Mouse (Mus musculus): ENCODE measurements at regions not wholly inside any gene's neighbourhood (a gene's known extent, or its start where the extent isn't known, plus 50 kb on each side); places are given as distances from the start of the nearest gene placed in this dataset.
A peak's percentile ranks its signal among the peaks of the same experiment; 100 is the strongest.

GRCm38 (mm10) chr5:100309807-100310165 lies 106.2 kb downstream of the Sec31a start:
- H3K4me2 ChIP-seq (ENCODE audit: low read depth), result no peak overlapping the region
- no peaks in the 10 kb centered on the region for H3K9me3 ChIP-seq (ENCODE audit: low read length)
- ATAC-seq, result peak; percentile 83
- H3K27ac ChIP-seq (ENCODE audit: low read depth, low read length), result no peak overlapping the region
- no peak overlapping the region for H3K4me3 ChIP-seq (ENCODE audit: low read depth, low read length)
- DNase-seq, result peak; percentile 32
- 89% methylated on average over 2 of the region's 2 CpGs for WGBS
- no peak for TF ChIP-seq CTCF (IDR thresholded peaks at IDR 0.05; ENCODE audit: low read depth)
- H3K36me3 ChIP-seq (ENCODE audit: insufficient read depth), result no peaks in the 10 kb centered on the region
- peaks cover 4% of the 10 kb centered on the region; the same call in 1 of the 2 replicates for H3K4me1 ChIP-seq (ENCODE audit: insufficient read depth)
- H3K9ac ChIP-seq, result no peak overlapping the region
- H3K27me3 ChIP-seq (ENCODE audit: insufficient read depth, low read length), result no peaks in the 10 kb centered on the region

- DNase-seq, result peak; percentile 36
- no peak overlapping the region for H3K4me3 ChIP-seq (ENCODE audit: low read depth, low read length)
- H3K27ac ChIP-seq (ENCODE audit: low read depth, low read length), result peak overlapping the region; percentile 15; the same call in 1 of the 2 replicates
- H3K36me3 ChIP-seq (ENCODE audit: insufficient read depth), result no peaks in the 10 kb centered on the region
- WGBS, result 45% methylated on average over 17 of the region's 17 CpGs
- no peak overlapping the region for H3K9ac ChIP-seq
- no peak; the same call in 1 of the 2 replicates for ATAC-seq
- no peak for TF ChIP-seq CTCF (IDR thresholded peaks at IDR 0.05; ENCODE audit: low read depth)
- H3K9me3 ChIP-seq (ENCODE audit: low read length), result no peaks in the 10 kb centered on the region
- no peaks in the 10 kb centered on the region for H3K27me3 ChIP-seq (ENCODE audit: insufficient read depth, low read length)
- no peak overlapping the region for H3K4me2 ChIP-seq (ENCODE audit: low read depth)
- peaks cover 4% of the 10 kb centered on the region; the same call in 1 of the 2 replicates for H3K4me1 ChIP-seq (ENCODE audit: insufficient read depth)
Observed at GRCm38 (mm10) chr5:100309071-100309806, 106.8 kb downstream of the Sec31a start.

- Histone ChIP-seq H3K27me3 (ENCODE audit: insufficient read depth, low read length) (no peaks in the 10 kb centered on the region), H3K4me3 (ENCODE audit: low read depth, low read length) (no peak overlapping the region), H3K9ac (no peak overlapping the region), H3K36me3 (ENCODE audit: insufficient read depth) (no peaks in the 10 kb centered on the region), H3K27ac (ENCODE audit: low read depth, low read length) (no peak overlapping the region), H3K4me2 (ENCODE audit: low read depth) (no peak overlapping the region), H3K9me3 (ENCODE audit: low read length) (no peaks in the 10 kb centered on the region), H3K4me1 (ENCODE audit: insufficient read depth) (no peaks in the 10 kb centered on the region)
- peak; percentile 82 for TF ChIP-seq CTCF (IDR thresholded peaks at IDR 0.05; ENCODE audit: low read depth)
- 78% methylated on average over 3 of the region's 3 CpGs for WGBS
- peak; percentile 70 for DNase-seq
- ATAC-seq, result peak; percentile 86; the same call in 1 of the 2 replicates
Observed at GRCm38 (mm10) chr5:100304403-100304802, 111.6 kb downstream of the Sec31a start.

- no peaks in the 10 kb centered on the region for H3K9me3 ChIP-seq (ENCODE audit: low read length)
- no peak overlapping the region for H3K9ac ChIP-seq
- no peak overlapping the region for H3K27ac ChIP-seq (ENCODE audit: low read depth, low read length)
- no peaks in the 10 kb centered on the region for H3K4me1 ChIP-seq (ENCODE audit: insufficient read depth)
- 77% methylated on average over 17 of the region's 17 CpGs for WGBS
- H3K27me3 ChIP-seq (ENCODE audit: insufficient read depth, low read length), result no peaks in the 10 kb centered on the region
- no peak overlapping the region for H3K4me3 ChIP-seq (ENCODE audit: low read depth, low read length)
- no peak overlapping the region for H3K4me2 ChIP-seq (ENCODE audit: low read depth)
- no peak for DNase-seq
- H3K36me3 ChIP-seq (ENCODE audit: insufficient read depth), result no peaks in the 10 kb centered on the region
- no peak for TF ChIP-seq CTCF (IDR thresholded peaks at IDR 0.05; ENCODE audit: low read depth)
- no peak for ATAC-seq
Observed at GRCm38 (mm10) chr5:100302068-100302775, 113.8 kb downstream of the Sec31a start.

GRCm38 (mm10) chr5:100299141-100299540 lies 116.9 kb downstream of the Sec31a start:
- no peak overlapping the region for H3K27ac ChIP-seq (ENCODE audit: low read depth, low read length)
- H3K4me2 ChIP-seq (ENCODE audit: low read depth), result no peak overlapping the region
- 86% methylated on average over 4 of the region's 4 CpGs for WGBS
- H3K27me3 ChIP-seq (ENCODE audit: insufficient read depth, low read length), result no peaks in the 10 kb centered on the region
- no peak for TF ChIP-seq CTCF (IDR thresholded peaks at IDR 0.05; ENCODE audit: low read depth)
- no peaks in the 10 kb centered on the region for H3K4me1 ChIP-seq (ENCODE audit: insufficient read depth)
- no peaks in the 10 kb centered on the region for H3K9me3 ChIP-seq (ENCODE audit: low read length)
- H3K9ac ChIP-seq, result no peak overlapping the region
- H3K36me3 ChIP-seq (ENCODE audit: insufficient read depth), result no peaks in the 10 kb centered on the region
- ATAC-seq (no peak), DNase-seq (no peak)
- no peak overlapping the region for H3K4me3 ChIP-seq (ENCODE audit: low read depth, low read length)

GRCm38 (mm10) chr5:100294189-100294588 lies 121.8 kb downstream of the Sec31a start:
- H3K4me2 ChIP-seq (ENCODE audit: low read depth), result no peak overlapping the region
- H3K4me3 ChIP-seq (ENCODE audit: low read depth, low read length), result no peak overlapping the region
- no peak for ATAC-seq
- no peaks in the 10 kb centered on the region for H3K27me3 ChIP-seq (ENCODE audit: insufficient read depth, low read length)
- no peak overlapping the region for H3K9ac ChIP-seq
- no peaks in the 10 kb centered on the region for H3K4me1 ChIP-seq (ENCODE audit: insufficient read depth)
- DNase-seq, result no peak
- no peak overlapping the region for H3K27ac ChIP-seq (ENCODE audit: low read depth, low read length)
- no peaks in the 10 kb centered on the region for H3K9me3 ChIP-seq (ENCODE audit: low read length)
- no peaks in the 10 kb centered on the region for H3K36me3 ChIP-seq (ENCODE audit: insufficient read depth)
- TF ChIP-seq CTCF (IDR thresholded peaks at IDR 0.05; ENCODE audit: low read depth), result no peak
- WGBS, result 83% methylated on average over 7 of the region's 7 CpGs

- no peak overlapping the region for H3K9ac ChIP-seq
- H3K27me3 ChIP-seq (ENCODE audit: insufficient read depth, low read length), result no peaks in the 10 kb centered on the region
- no peak overlapping the region for H3K4me3 ChIP-seq (ENCODE audit: low read depth, low read length)
- no peaks in the 10 kb centered on the region for H3K9me3 ChIP-seq (ENCODE audit: low read length)
- DNase-seq, result no peak
- no peaks in the 10 kb centered on the region for H3K36me3 ChIP-seq (ENCODE audit: insufficient read depth)
- no peak overlapping the region for H3K4me2 ChIP-seq (ENCODE audit: low read depth)
- no peak for ATAC-seq
- no peaks in the 10 kb centered on the region for H3K4me1 ChIP-seq (ENCODE audit: insufficient read depth)
- 87% methylated on average over 4 of the region's 4 CpGs for WGBS
- H3K27ac ChIP-seq (ENCODE audit: low read depth, low read length), result no peak overlapping the region
- no peak for TF ChIP-seq CTCF (IDR thresholded peaks at IDR 0.05; ENCODE audit: low read depth)
Observed at GRCm38 (mm10) chr5:100280215-100280614, 120.6 kb upstream of the Tmem150c start.

Measured in forebrain, postnatal 0 days (tissue).